Mouse (Mus musculus): Measurements from ENCODE around the gene Tnfaip8l2.
"Not testable (repeated sequence)": the region's sequence is repeated elsewhere in the genome, so short reads cannot be mapped to it uniquely, and the experiment has no call there.

Gene Tnfaip8l2

DNA sequence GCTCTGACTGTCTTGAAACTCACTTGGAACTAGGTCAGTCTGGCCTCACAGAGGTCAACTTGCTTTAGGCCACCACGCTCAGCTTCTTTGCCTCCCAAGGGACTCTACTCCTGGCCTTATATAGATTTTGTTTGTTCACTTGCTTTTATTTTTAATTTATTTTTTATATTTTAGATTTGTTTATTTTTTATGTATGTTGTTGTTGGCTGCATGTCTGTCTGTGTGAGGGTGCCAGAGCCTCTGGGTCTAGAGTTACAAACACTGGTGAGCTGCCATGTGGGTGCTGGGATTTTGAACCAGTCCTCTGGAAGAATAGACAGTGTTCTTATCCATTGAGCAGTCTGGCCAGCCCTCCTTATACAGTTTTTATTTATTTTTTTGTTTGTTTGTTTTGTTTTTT lies 29.4 kb downstream of the Tnfaip8l2 start:
- DNase-seq (ENCODE audit: low read depth, low spot score) = no peak

DNA sequence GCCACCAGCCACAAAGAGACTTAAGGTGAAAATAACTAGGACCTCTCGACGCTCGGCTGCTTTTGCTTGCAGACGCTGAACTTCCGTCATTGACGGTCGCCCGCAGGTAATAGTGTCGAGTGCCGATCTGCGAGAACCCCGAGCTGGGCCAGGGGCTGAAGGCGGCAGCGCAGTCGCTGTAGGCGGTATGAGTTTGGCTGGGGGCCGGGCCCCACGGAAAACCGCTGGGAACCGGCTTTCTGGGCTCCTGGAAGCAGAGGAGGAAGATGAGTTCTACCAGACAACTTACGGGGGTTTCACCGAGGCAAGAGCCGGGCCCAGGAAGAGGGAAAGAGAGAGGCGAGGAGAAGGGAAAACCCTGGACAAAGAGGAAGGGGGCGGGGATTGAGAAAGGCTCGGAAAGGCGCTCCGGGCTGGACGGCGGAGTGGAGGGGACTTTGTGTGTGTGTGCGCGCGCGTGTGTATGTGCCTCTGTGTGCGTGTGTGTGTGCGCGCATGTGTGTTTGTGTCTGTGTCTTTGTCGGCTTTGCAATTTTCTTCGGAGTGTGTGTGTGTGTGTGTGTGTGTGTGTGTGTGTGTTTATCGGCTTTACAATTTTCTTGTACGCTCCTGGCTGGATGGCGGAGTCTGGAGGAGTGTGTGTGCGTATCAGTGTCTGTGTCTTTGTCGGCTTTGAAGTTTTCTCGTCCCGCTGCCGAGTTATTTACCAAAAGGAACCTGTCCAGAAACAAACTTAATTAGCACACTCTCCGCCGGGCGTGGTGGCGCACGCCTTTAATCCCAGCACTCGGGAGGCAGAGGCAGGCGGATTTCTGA lies 31.0 kb downstream of the Tnfaip8l2 start, which contains the start of gene Vps72:
TSS of gene Vps72 (plus strand) at position 112 of the 816 bp plus-strand sequence.
- peak; percentile 95 for DNase-seq (ENCODE audit: low read depth, low spot score)

DNA sequence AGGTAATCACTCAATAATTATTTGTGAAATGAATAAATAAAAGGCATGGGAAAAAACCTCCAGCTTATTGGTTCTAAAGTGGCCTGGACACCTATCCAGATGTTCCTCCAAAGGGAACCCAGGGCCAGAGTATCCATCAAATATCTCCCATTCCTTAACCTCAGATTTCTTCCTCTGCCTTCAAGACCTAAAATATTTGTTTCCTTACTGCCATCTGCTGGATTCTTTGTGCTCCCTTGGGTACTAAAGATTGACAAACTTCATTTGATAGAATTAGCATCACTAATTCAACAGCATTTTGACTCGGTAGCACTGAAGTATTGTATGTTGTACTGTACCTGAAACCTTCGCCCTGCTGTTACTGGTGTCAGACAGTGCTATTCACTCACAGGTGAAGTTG lies 34.3 kb downstream of the Tnfaip8l2 start:
- DNase-seq (ENCODE audit: low read depth, low spot score) = peak; percentile 27

DNA sequence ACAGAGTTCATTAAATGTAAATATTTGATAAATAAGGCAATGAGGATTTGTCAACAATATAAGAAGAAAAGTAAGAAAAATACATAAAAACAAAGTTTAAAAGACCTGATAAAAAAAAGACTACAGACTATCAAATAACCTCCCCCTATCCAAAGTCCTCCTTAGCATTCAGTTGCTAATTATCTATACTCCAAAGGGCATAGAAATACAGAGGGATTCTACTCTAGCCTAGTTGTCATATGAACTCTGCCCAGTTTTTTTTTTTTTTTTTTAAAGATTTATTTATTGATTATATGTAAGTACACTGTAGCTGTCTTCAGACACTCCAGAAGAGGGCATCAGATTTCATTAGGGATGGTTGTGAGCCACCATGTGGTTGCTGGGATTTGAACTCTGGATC lies 34.9 kb downstream of the Tnfaip8l2 start:
- not testable (repeated sequence) for DNase-seq (ENCODE audit: low read depth, low spot score)

DNA sequence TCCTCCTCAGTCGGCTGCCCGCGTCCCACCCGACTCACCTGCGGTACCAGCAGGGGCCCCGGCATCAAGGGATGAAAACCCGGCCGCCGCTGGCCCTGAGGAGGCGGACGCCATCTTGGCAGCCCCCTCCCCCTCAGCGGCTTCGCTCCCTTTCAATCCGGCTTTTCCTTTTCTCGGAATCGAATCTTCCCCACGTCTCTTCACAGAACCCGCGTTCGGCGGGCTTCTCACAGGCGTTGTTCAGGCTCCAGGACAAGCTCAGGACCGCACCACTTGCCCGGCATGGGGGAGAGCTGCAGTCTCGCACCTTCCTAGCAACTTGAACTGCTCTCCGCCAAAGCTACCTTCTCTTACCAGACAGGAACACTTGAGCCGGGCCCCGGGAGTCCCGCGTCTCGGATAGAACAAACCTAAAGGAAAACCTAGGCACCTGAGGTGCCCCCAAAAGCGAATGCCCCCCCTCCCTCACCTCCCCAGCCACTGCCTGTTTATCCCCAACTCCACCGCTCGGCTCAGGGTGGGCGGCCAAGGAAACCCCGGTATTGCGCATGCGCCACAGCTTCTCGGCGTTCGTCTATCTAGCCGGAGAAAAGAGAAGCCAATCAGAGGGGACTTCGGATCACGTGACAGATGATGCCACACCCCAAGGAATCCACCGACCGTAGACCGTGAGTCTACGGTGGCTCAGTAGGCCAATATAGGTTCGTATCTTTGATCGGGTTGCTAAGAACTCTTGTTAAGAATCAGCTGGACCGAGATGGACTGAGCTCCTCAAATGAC lies 35.6 kb downstream of the Tnfaip8l2 start, which contains the start of gene Pip5k1a:
TSS of gene Pip5k1a (minus strand) at position 593 of the 780 bp plus-strand sequence.
- DNase-seq (ENCODE audit: low read depth, low spot score) = peak; percentile 100

DNA sequence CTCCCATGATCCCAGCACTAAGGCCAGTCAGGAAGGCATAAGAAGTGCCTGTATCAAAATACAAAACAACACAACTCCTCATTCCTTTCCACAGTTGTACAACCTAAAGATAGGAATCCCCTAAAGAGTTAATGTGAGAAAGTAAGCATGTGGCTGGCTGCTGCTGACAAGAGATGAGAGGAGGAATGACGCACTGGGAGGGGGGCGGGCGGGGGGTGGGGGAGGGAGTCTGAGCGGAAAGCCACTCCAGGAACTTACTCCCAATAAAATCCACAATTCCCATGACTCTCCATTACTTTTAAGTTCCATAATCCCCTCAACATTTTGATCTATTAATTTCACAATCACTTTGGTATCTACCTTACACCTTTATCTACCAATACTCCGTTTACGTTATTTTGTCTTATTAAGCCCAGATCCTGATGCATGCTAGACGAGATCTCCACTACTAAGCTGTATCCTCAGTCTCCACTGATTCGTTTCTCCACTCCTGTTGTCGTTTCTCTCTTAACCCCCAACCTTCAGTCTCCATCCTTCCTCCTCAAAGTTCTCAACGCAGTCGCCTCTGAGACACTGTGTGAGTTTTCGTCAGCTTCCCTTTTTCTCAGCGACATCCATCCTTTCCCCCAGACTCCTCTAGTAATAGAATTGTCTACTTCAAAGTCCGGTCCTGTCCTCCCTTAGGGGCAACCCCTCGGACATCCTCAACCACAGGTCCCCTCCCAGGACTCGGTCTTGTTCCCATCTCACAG lies 36.4 kb downstream of the Tnfaip8l2 start:
- no peak for DNase-seq (ENCODE audit: low read depth, low spot score)

DNA sequence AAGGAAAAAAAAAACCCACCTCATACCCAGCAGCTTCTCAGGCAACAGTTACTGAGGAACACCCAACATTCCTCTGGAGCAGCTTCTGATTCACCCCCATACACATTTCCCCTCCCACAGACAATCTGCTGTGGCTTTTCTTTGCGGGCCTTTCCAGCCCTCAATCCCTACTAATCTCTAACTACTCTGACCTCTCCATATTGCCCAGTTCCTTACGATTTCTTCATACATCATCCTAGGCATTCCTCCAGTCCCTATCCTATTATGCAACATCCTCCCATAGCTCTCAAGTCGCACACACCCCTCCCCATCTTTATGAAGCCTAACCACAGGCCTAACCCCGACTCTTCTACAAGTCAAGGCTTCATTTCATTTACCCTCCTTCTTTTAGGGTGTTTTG lies 37.0 kb downstream of the Tnfaip8l2 start:
- no peak for DNase-seq (ENCODE audit: low read depth, low spot score)

DNA sequence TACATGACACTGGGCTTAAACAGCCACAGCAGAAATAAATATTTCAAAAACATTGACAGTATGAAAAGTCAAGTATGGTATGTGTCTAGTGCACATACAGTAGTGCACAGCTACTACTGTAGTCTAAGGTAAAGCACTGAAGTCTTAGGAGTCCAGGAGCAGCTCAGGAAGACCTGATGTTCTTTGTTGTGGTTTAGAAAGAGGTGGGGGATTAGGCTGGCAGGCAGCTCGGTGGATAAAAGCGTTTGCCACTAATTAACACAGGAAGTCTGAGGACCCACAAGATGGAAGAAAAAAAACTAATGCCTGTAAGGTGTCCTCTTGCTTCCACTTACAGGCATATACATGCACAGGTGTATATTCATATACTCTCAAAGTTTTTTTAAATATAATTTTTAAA lies 41.3 kb downstream of the Tnfaip8l2 start:
- no peak for DNase-seq (ENCODE audit: low read depth, low spot score)

Measured in ES-CJ7 (cell line).